Mouse (Mus musculus) lung, postnatal 0 days (tissue): ENCODE measurements at regions not wholly inside any gene's neighbourhood (a gene's known extent, or its start where the extent isn't known, plus 50 kb on each side); places are given as distances from the start of the nearest gene placed in this dataset.

Experiments used
- ATAC-seq: fragments of 200-750 bp; cut with Nextera tagmentation; 2 replicates; pipeline ENCODE4 v1.8.0; 2017; ENCODE audit warnings: moderate library complexity
- DNase-seq: peaks from one replicate; pipeline ENCODE4 v3.0.0-alpha.2; 2016; ENCODE audit warnings: low spot score
- H3K27ac ChIP-seq: fragments of 300-500 bp; sonication (generic); 2 replicates; pipeline ENCODE4 v1.5.1; 2014; ENCODE audit warnings: antibody characterized with exemption, mild to moderate bottlenecking, low read length, mixed read lengths
- H3K27me3 ChIP-seq: fragments of 300-500 bp; sonication (generic); replicated peaks from 2 replicates; pipeline ENCODE4 v1.6.1; 2014; ENCODE audit warnings: low read length, mixed read lengths; ENCODE audit not compliant: insufficient read depth
- H3K36me3 ChIP-seq: fragments of 300-500 bp; sonication (generic); 2 replicates; pipeline ENCODE4 v1.6.1; 2014; ENCODE audit warnings: low read length, mixed read lengths; ENCODE audit not compliant: insufficient read depth
- H3K4me1 ChIP-seq: fragments of 300-500 bp; sonication (generic); 2 replicates; pipeline ENCODE4 v1.6.1; 2014; ENCODE audit warnings: antibody characterized with exemption, low read depth, low read length, mixed read lengths; ENCODE audit not compliant: insufficient read depth
- H3K4me2 ChIP-seq: fragments of 300-500 bp; sonication (generic); replicated peaks from 2 replicates; pipeline ENCODE4 v1.6.1; 2014; ENCODE audit warnings: low read depth, mild to moderate bottlenecking, low read length, moderate library complexity, mixed read lengths
- H3K4me3 ChIP-seq: fragments of 300-500 bp; sonication (generic); 2 replicates; pipeline ENCODE4 v1.5.1; 2014; ENCODE audit warnings: low read depth, low read length
- H3K9ac ChIP-seq: fragments of 300-500 bp; sonication (generic); replicated peaks from 2 replicates; pipeline ENCODE4 v1.6.1; 2014; ENCODE audit warnings: low read depth, mild to moderate bottlenecking
- H3K9me3 ChIP-seq: fragments of 300-500 bp; sonication (generic); 2 replicates; pipeline ENCODE4 v1.6.1; 2016; ENCODE audit warnings: low read length, mixed read lengths
- CTCF ChIP-seq: IDR thresholded peaks from 2 replicates; pipeline ENCODE4 v1.5.1; 2016; ENCODE audit warnings: antibody characterized with exemption, mild to moderate bottlenecking
- WGBS: fragments of 180-500 bp; shearing (Covaris S2); extraction: QIAGEN DNeasy Blood & Tissue Kit; methylation state at CpG from one replicate; pipeline ENCODE4 v1.1.7; 2014; 5-methylcytosine and 5-hydroxymethylcytosine counted together

DNA sequence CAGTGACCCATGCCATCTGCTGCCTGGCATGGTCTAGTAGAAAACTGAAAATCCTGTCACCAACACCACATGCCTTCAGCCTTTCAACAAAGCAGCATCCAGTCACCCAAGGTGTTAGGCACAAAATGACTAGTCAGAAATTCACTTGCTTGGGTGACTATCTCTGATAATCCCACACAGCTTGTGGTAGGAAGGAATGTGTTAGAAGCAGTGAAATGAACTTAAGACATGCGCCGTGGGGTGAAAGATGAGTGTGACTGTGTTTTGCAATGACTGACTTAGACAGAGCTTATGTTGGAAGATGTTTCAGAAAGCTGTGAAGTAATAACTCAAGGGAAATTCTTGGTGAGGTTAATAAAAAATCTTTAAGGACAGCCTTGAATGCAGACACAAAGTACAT lies 51.6 kb upstream of the BC052040 start:
- Histone ChIP-seq H3K4me1 (no peaks in the 10 kb centered on the region), H3K9ac (no peak overlapping the region), H3K4me3 (no peak overlapping the region), H3K36me3 (no peaks in the 10 kb centered on the region), H3K27me3 (no peaks in the 10 kb centered on the region), H3K9me3 (no peaks in the 10 kb centered on the region), H3K27ac (no peak overlapping the region), H3K4me2 (no peak overlapping the region)
- no peak for ATAC-seq
- TF ChIP-seq CTCF, result no peak
- DNase-seq, result no peak
- 84% methylated on average over 2 of the region's 2 CpGs for WGBS
